Mouse (Mus musculus): ENCODE measurements at regions not wholly inside any gene's neighbourhood (a gene's known extent, or its start where the extent isn't known, plus 50 kb on each side); places are given as distances from the start of the nearest gene placed in this dataset.
A peak's percentile ranks its signal among the peaks of the same experiment; 100 is the strongest.

- DNase-seq (ENCODE audit: low read depth, low spot score) = no peak
Measured at GRCm38 (mm10) chr1:119308719-119309365, 113.2 kb downstream of the Inhbb start.

- peak; percentile 99 for DNase-seq (ENCODE audit: low read depth, low spot score)
Measured at GRCm38 (mm10) chr1:119305315-119305976, 116.6 kb downstream of the Inhbb start.

- peak; percentile 89 for DNase-seq (ENCODE audit: low read depth, low spot score)
Measured at GRCm38 (mm10) chr1:119304470-119304980, 117.5 kb downstream of the Inhbb start.

- peak; percentile 95 for DNase-seq (ENCODE audit: low read depth, low spot score)
Measured at GRCm38 (mm10) chr1:119302349-119302995, 119.6 kb downstream of the Inhbb start.

GRCm38 (mm10) chr1:119301931-119302330, 120.1 kb downstream of the Inhbb start:
- peak; percentile 58 for DNase-seq (ENCODE audit: low read depth, low spot score)

- DNase-seq (ENCODE audit: low read depth, low spot score) = peak; percentile 92
Measured at GRCm38 (mm10) chr1:119301258-119301657, 120.8 kb downstream of the Inhbb start.

- DNase-seq (ENCODE audit: low read depth, low spot score) = peak; percentile 87
Measured at GRCm38 (mm10) chr1:119299842-119300752, 122.0 kb downstream of the Inhbb start.

GRCm38 (mm10) chr1:119298696-119299230, 123.3 kb downstream of the Inhbb start:
- peak; percentile 74 for DNase-seq (ENCODE audit: low read depth, low spot score)

GRCm38 (mm10) chr1:119295121-119295520, 126.9 kb downstream of the Inhbb start:
- DNase-seq (ENCODE audit: low read depth, low spot score) = no peak

DNA sequence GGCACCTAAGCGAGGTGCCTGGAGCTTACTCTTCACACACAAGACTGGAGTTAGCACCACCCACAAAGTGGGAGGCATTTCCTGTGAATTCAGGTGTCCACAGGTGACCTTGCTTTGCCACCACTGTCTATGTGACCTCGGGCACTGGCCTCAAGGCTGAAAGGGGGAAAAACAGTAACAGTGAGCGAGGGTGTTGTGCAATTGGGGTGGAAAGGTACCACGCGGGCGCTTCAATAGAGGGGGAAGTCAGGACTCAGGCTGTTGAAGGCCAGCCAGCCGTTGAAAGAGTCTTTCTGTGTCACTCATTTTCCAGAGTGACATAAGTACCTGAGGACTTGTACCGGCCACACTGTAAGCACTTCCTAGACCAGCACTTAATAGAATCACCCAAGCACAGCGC, 128.2 kb downstream of the Inhbb start:
- peak; percentile 39 for DNase-seq (ENCODE audit: low read depth, low spot score)

DNA sequence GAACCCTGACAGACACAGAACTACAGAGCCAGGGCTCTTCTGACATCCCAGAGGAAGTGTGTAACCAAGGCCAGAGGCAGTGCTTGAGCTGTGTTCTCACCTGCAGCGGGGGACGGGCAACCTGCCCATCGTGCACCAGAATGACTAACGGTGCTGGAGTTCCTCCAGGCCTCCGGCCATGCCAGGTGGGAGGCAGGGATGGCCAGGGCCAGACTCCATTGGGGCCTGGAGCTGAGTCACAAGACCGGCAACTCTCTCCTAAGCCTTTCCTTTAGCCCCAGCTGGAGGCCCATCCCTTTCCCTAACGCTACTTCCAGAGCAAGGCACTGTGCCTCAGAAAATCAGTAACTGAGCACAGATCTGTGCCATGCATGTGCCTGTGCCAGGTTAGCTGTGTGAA, 129.8 kb downstream of the Inhbb start:
- no peak for DNase-seq (ENCODE audit: low read depth, low spot score)

- DNase-seq (ENCODE audit: low read depth, low spot score) = no peak
Measured at GRCm38 (mm10) chr1:119290165-119290916, 131.7 kb downstream of the Inhbb start.

GRCm38 (mm10) chr1:119289516-119290164, 132.4 kb downstream of the Inhbb start:
- no peak for DNase-seq (ENCODE audit: low read depth, low spot score)

DNA sequence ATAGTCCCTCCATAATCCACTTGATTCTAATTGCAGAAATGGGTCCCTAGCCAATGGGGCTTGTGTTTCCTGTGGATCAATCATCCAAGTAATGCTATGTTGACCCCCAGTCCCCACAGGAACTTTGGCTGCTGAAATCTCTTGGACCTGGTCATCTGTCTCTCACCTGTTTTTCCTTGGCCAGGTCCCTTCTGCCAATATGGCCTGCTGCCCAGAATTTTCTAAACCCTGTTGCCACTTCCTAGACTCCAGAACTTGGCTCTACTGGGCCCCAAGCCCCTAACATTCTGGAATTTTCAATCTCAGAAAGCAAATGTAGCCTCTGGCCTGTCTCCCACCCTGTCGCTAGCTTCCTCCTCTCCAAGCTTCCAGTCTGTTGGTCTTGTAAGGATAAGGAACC, 139.6 kb downstream of the Inhbb start:
- no peak for DNase-seq (ENCODE audit: low read depth, low spot score)

DNA sequence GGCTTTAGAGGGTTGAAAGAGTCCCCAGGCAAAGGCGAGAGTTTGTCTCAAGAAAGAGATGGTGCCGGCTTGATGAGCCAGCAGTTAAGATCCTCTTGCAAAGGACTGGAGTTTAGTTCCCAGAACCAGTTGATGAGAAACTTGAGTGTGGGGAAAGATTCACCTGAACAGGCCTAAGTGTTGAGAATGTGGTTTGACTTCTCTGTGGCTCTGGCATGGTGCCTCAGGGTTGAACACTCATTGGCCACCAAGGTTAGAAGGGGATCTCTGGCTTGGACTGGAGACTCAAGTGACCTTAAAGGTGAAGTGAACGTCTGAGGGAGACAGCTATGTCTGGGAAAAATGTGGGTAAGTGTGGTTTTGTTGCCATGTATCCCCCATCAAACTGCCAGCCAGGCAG, 142.8 kb downstream of the Inhbb start:
- DNase-seq (ENCODE audit: low read depth, low spot score) = no peak

DNA sequence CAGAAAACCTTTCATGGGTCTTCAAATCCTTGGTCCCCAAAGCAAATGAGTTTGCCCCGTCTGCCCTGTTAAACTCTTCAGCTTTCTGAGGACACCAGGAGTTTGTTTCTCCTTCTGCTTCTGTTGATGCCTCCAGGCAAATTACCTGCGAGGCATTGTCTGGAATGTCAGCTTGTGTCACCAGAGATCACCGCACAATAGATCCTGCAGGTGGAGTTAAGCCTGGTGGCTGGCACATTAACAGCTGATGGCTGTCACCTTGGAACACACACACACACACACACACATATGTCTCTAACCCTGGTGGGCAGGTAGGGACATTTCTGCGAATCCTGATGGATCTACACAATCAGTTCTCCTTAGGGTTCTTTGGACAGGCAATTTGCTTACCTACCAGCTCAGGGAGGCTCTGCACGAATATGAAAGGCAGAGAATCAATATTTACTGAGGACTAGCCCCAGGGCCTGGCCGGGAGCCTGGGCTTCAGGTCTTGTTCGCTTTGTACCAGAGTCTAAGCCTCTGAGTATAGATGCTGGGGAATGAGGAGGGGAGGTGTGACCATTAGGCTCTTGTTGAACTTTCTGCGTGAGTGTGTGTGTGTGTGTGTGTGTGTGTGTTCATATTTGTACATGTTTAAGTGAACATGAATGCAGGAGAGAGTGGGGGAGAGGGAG, 143.4 kb downstream of the Inhbb start:
- peak; percentile 27 for DNase-seq (ENCODE audit: low read depth, low spot score)

DNA sequence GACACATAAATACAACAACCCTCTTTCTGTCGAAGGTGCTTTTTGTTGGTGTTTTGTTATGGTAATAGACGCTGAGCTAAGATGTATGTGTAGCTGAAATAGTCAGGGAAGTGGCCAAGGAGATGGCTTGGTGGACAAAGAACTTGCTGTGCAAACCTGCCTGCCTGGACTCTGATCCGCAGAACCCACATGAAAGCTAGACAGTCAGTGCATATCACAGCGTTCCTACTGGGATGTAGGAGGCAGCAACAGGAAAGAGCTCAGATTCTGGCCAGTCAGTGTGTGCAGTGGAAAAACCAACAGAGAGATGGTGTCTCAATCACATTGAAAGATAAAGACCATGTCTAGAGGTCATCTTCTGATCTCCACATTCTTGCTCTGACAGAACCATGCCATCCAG, 144.1 kb downstream of the Inhbb start:
- no peak for DNase-seq (ENCODE audit: low read depth, low spot score)

- no peak for DNase-seq (ENCODE audit: low read depth, low spot score)
Measured at GRCm38 (mm10) chr1:119266013-119266412, 156.0 kb downstream of the Inhbb start.

DNA sequence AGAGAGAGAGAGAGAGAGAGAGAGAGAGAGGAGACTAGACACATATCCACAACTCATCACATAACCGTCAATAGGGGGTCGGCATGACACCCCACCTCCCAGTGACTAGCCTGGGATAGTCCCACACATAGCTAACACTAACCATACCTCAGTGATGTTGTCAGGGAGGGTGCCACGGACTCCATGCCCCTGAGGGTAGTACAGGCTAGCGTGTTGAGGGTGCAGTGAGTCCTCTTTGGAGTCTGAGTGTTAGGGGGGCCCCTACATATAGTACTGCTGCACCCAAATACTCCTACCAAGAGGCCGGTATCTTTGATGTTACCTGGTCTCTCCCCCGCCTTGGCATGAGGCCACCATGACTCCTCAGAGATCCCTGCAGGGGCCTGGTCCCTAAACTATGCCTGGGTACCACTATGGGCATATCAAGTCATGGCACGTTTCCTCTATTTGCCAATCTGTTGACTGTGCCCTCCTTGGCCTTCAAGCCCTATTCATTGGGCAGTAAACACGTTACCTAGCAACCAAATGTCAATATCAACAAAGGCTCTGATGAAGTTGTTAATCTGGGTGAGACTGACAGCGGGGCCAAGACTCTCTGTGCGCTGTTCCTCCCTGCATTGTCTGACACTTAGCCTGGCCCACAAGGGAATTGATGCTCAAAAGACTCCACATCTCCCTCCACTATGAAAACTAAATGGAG, 156.7 kb downstream of the Inhbb start:
- no peak for DNase-seq (ENCODE audit: low read depth, low spot score)
